Mouse (Mus musculus) liver, postnatal 0 days (tissue): ENCODE results near the gene Lrrc29.

Source experiments
- CTCF ChIP-seq: sonication (generic); IDR thresholded peaks from 2 replicates; pipeline ENCODE4 v1.5.1; 2016; ENCODE audit warnings: antibody characterized with exemption, low read depth
- EP300 ChIP-seq: IDR thresholded peaks from 2 replicates; pipeline ENCODE4 v1.6.1; 2016; ENCODE audit warnings: antibody characterized with exemption, low read depth, mild to moderate bottlenecking

GRCm38 (mm10) chr8:105303874-105304273, 22.2 kb downstream of the Lrrc29 start:
- TF ChIP-seq CTCF (no peak), EP300 (no peak)
